Mouse (Mus musculus): Measurements from ENCODE around the gene Dcaf5.

DNA sequence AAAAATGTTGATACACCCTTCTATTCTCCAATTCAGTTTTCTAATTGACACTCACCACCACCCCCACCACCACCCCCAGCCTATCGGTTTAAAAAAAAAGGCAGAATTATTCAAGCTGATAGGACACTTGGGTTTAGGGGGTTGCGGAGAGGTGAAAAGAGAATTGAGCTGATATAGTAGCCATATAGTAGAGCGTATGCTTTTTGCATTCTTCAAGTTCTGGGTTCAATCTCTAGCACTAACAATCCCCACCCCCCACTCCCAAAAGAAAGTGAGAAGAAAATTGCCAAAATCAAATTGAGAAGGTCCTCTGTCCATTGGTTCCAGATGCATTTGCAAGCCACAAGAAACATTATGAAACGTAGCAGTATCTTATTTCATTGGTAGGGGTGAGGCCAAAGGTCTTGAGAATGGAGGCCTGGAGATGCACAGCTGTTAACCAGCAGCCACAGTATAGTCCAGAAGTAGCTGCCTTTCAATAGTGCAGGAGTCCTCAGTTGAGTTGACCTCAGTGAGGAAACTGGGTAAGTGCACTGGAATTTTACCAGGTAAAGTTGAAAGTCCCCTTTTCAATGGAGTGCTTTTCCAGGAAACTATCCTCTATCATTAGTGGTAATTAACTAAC lies 762 bp upstream of the Dcaf5 start:
- TF ChIP-seq CTCF (IDR thresholded peaks at IDR 0.05; ENCODE audit: low read depth) (no peak), EP300 (IDR thresholded peaks at IDR 0.05; ENCODE audit: low read depth) (no peak)
